In genomic region chr1:58257195-58257991, GRCm38 (mm10) we compare ENCODE assay signal across 24 mouse cellular contexts. TPM values are rescaled to one million over a fixed set of nuclear protein-coding genes. Genes with fewer than 3 reads are reported as not detected.
A peak's percentile ranks its signal among the peaks of the same experiment; 100 is the strongest.
DNase-seq lines count a peak whose midpoint lies in the region; ATAC-seq and TF ChIP-seq lines count a peak whose summit lies in the region.
"Had no signal": no experiment of that assay in that cellular context is flagged by ENCODE, and none has a peak within 500 bp of the region (broad histone marks: within the 10 kb centered on the region; RNA-seq: fewer than 3 reads in every experiment).

No protein-coding gene starts in this region.

- ATAC-seq in forebrain, embryonic 11.5 days (replicated peaks; ENCODE audit: low FRiP score) = no peak
- ATAC-seq in forebrain, embryonic 13.5 days = no peak
- ATAC-seq: CD4-positive, CD25-positive, alpha-beta regulatory T cell, adult 4 months; hindbrain, embryonic 16.5 days; intestine, embryonic 16.5 days; liver, postnatal 0 days had no signal

- no peaks in the 10 kb centered on the region for H3K4me1 ChIP-seq in forebrain, embryonic 11.5 days (replicated peaks; ENCODE audit: control insufficient read depth, insufficient read depth, low read length)
- no peaks in the 10 kb centered on the region for H3K4me1 ChIP-seq in forebrain, embryonic 13.5 days
- H3K4me1 ChIP-seq: forebrain, embryonic 12.5 days; heart, embryonic 15.5 days; neural tube, embryonic 12.5 days had no signal

- no peak overlapping the region for H3ac ChIP-seq in C2C12 (ENCODE audit: control insufficient read depth, insufficient read length, low read depth)

- H3K9ac ChIP-seq in forebrain, embryonic 11.5 days (ENCODE audit: low read length) = no peak overlapping the region
- no peak overlapping the region for H3K9ac ChIP-seq in forebrain, embryonic 13.5 days
- H3K9ac ChIP-seq: forebrain, embryonic 12.5 days; heart, embryonic 15.5 days; liver, postnatal 0 days; neural tube, embryonic 12.5 days had no signal

- no peaks in the 10 kb centered on the region for H3K9me3 ChIP-seq in forebrain, embryonic 11.5 days (ENCODE audit: control insufficient read depth, low read length)
- no peaks in the 10 kb centered on the region for H3K9me3 ChIP-seq in forebrain, embryonic 13.5 days (replicated peaks)
- H3K9me3 ChIP-seq: forebrain, embryonic 12.5 days; heart, embryonic 15.5 days; limb, embryonic 10.5 days; neural tube, embryonic 12.5 days had no signal

- no peak overlapping the region for H3K27ac ChIP-seq in forebrain, embryonic 11.5 days (ENCODE audit: low read depth, low read length)
- no peak overlapping the region for H3K27ac ChIP-seq in forebrain, embryonic 13.5 days
- H3K27ac ChIP-seq: forebrain, embryonic 12.5 days; heart, embryonic 15.5 days; limb, embryonic 10.5 days; neural tube, embryonic 12.5 days had no signal

- H3K79me3 ChIP-seq in C2C12 (ENCODE audit: low read depth) = no peaks in the 10 kb centered on the region

- TF ChIP-seq CTCF in C2C12 (IDR thresholded peaks at IDR 0.05; ENCODE audit: control insufficient read depth, insufficient read depth, insufficient read length) = no peak

- no peak overlapping the region for H3K4me3 ChIP-seq in forebrain, embryonic 11.5 days (ENCODE audit: low read depth, low read length)
- H3K4me3 ChIP-seq in forebrain, embryonic 13.5 days = no peak overlapping the region
- no peak overlapping the region for H3K4me3 ChIP-seq in C2C12 (ENCODE audit: insufficient read depth, poor library complexity, severe bottlenecking)
- H3K4me3 ChIP-seq: forebrain, embryonic 12.5 days; heart, embryonic 15.5 days; limb, embryonic 10.5 days; neural tube, embryonic 12.5 days had no signal

- WGBS in forebrain, embryonic 11.5 days = 86% methylated on average over 10 of the region's 10 CpGs
- 88% methylated on average over 10 of the region's 10 CpGs for WGBS in forebrain, embryonic 13.5 days

- H3K36me3 ChIP-seq in forebrain, embryonic 11.5 days (ENCODE audit: control insufficient read depth, insufficient read depth, low read length) = no peaks in the 10 kb centered on the region
- H3K36me3 ChIP-seq in forebrain, embryonic 13.5 days (ENCODE audit: poor library complexity, severe bottlenecking) = no peaks in the 10 kb centered on the region
- H3K36me3 ChIP-seq in C2C12 (ENCODE audit: control insufficient read depth, insufficient read depth) = no peaks in the 10 kb centered on the region
- H3K36me3 ChIP-seq: forebrain, embryonic 12.5 days; heart, embryonic 15.5 days; limb, embryonic 10.5 days; neural tube, embryonic 12.5 days had no signal

- H3K4me2 ChIP-seq in forebrain, embryonic 11.5 days (ENCODE audit: low read depth, low read length, severe bottlenecking) = no peak overlapping the region
- no peak overlapping the region for H3K4me2 ChIP-seq in forebrain, embryonic 13.5 days
- H3K4me2 ChIP-seq: forebrain, embryonic 12.5 days; heart, embryonic 15.5 days; midbrain, embryonic 11.5 days; neural tube, embryonic 12.5 days had no signal

- no peaks in the 10 kb centered on the region for H3K27me3 ChIP-seq in forebrain, embryonic 11.5 days (ENCODE audit: control insufficient read depth, insufficient read depth, low read length)
- no peaks in the 10 kb centered on the region for H3K27me3 ChIP-seq in forebrain, embryonic 13.5 days
- no peaks in the 10 kb centered on the region for H3K27me3 ChIP-seq in C2C12 (ENCODE audit: control insufficient read depth, insufficient read depth, insufficient read length)
- H3K27me3 ChIP-seq: forebrain, embryonic 12.5 days; heart, embryonic 15.5 days; neural tube, embryonic 12.5 days had no signal

- no peaks in the 10 kb centered on the region for H3K79me2 ChIP-seq in C2C12 (ENCODE audit: control insufficient read depth, insufficient read depth)

- DNase-seq in forebrain, embryonic 11.5 days (ENCODE audit: low spot score) = peak; percentile 28
- peak; percentile 19 for DNase-seq in lung, postnatal 10 days
- DNase-seq in lung, postnatal 25 days (ENCODE audit: low spot score) = no peak
- peak; percentile 57 for DNase-seq in fibroblast of lung, adult 2 months (ENCODE audit: low read depth)
- DNase-seq in frontal cortex, adult 2 months (ENCODE audit: extremely low spot score in 1 of 2, low spot score in 1 of 2) = no peak
- DNase-seq: cerebellum, adult 11-12 months; cerebellum, postnatal 14 days; embryo, embryonic 11 days; gastrocnemius, postnatal 10 days; heart, adult 18-20 months; liver, postnatal 0 days; right cerebral cortex, adult 18-20 months; thymus, postnatal 14 days had no signal

TF ChIP-seq in C2C12, 6 proteins besides CTCF, POLR2A, EP300 and RAD21:
- TF ChIP-seq CEBPB (IDR thresholded peaks at IDR 0.05; ENCODE audit: low read depth) (no peak), FOSL1 (IDR thresholded peaks at IDR 0.05; ENCODE audit: insufficient read depth, low read length, poor library complexity, severe bottlenecking) (peak; percentile 50)
TF ChIP-seq in C2C12: peak in this region for 1.

RNA-seq across cellular contexts. Expression of gene Aox2, which starts 20.7 kb away (rescaled TPM):
- polyA plus RNA-seq in forebrain, embryonic 11.5 days (2014; fragmentation: Nextera tagmentation; extraction: Ambion mirVana) = 0.05 TPM in 1 of 2 replicates, not detected in the other
- polyA plus RNA-seq in forebrain, embryonic 13.5 days (2015; fragmentation: Nextera tagmentation; extraction: Ambion mirVana) = 0.06 TPM in 1 of 2 replicates, not detected in the other
- polyA plus RNA-seq in C2C12 (2012; fragmentation: generic; extraction: Trizol) = not detected
- 0.02 and 0.32 TPM in 2 replicates for polyA plus RNA-seq in frontal cortex, adult 2 months (2012; rRNA removed)
- polyA plus RNA-seq: heart, embryonic 15.5 days; limb, embryonic 10.5 days; liver, adult 2 months; midbrain, embryonic 11.5 days; neural tube, embryonic 12.5 days had no signal

RNA-seq across cellular contexts. Expression of gene Aox4, which starts 47.2 kb away (rescaled TPM):
- 0.07 TPM in 1 of 2 replicates, not detected in the other for polyA plus RNA-seq in forebrain, embryonic 11.5 days (2014; fragmentation: Nextera tagmentation; extraction: Ambion mirVana)
- 0.11 and 0.12 TPM in 2 replicates for polyA plus RNA-seq in forebrain, embryonic 13.5 days (2015; fragmentation: Nextera tagmentation; extraction: Ambion mirVana)
- polyA plus RNA-seq in C2C12 (2012; fragmentation: generic; extraction: Trizol) = not detected
- polyA plus RNA-seq in frontal cortex, adult 2 months (2012; rRNA removed) = 0.55 and 1.2 TPM in 2 replicates
- polyA plus RNA-seq: forebrain, embryonic 12.5 days; liver, adult 2 months; liver, postnatal 0 days; midbrain, embryonic 11.5 days had no signal

Comparison
In these comparisons a context has a peak if more than half of its experiments do, and no peak if none do; other contexts are left out.
1. DNase-seq: peak in forebrain, embryonic 11.5 days (single experiment), lung, postnatal 10 days (single experiment) and fibroblast of lung, adult 2 months (single experiment); none in lung, postnatal 25 days (single experiment) and frontal cortex, adult 2 months (0 of 2).